Mouse (Mus musculus): ENCODE data around the gene BC034090. TPM values are rescaled to one million over a fixed set of nuclear protein-coding genes. Genes with fewer than 3 reads are reported as not detected.

Gene BC034090
- total and polyA plus RNA-seq, 2 experiments from 2014 or later: 2.5 to 9.9 TPM

GRCm38 (mm10) chr1:155229464-155230411 lies 14.5 kb downstream of the BC034090 start:
- H3K4me2 ChIP-seq (ENCODE audit: low read depth): no peak overlapping the region
- no peaks in the 10 kb centered on the region for H3K27me3 ChIP-seq (ENCODE audit: insufficient read depth, low read length)
- peaks cover 32% of the 10 kb centered on the region for H3K4me1 ChIP-seq (ENCODE audit: insufficient read depth)
- peak; percentile 62 for DNase-seq
- TF ChIP-seq CTCF (IDR thresholded peaks at IDR 0.05; ENCODE audit: low read depth): no peak
- no peaks in the 10 kb centered on the region for H3K9me3 ChIP-seq (ENCODE audit: low read length)
- no peaks in the 10 kb centered on the region; the same call in 1 of the 2 replicates for H3K36me3 ChIP-seq (ENCODE audit: insufficient read depth)
- 22% methylated on average over 14 of the region's 14 CpGs for WGBS
- ATAC-seq: peak; percentile 28
- H3K9ac ChIP-seq: 0 out of 2 replicates have a peak overlapping the region, but pooled peaks have one; percentile 3
- peak overlapping the region; percentile 54; the same call in 1 of the 2 replicates for H3K27ac ChIP-seq (ENCODE audit: low read depth, low read length)
- no peak overlapping the region for H3K4me3 ChIP-seq (ENCODE audit: low read depth, low read length)

- Histone ChIP-seq H3K4me2 (ENCODE audit: low read depth) (peak overlapping the region; percentile 20), H3K4me1 (ENCODE audit: insufficient read depth) (peaks cover 12% of the 10 kb centered on the region), H3K9me3 (ENCODE audit: low read length) (no peaks in the 10 kb centered on the region), H3K9ac (no peak overlapping the region), H3K4me3 (ENCODE audit: low read depth, low read length) (no peak overlapping the region), H3K27ac (ENCODE audit: low read depth, low read length) (no peak overlapping the region), H3K36me3 (ENCODE audit: insufficient read depth) (no peaks in the 10 kb centered on the region; the same call in 1 of the 2 replicates), H3K27me3 (ENCODE audit: insufficient read depth, low read length) (no peaks in the 10 kb centered on the region)
- ATAC-seq (peak; percentile 76), DNase-seq (peak; percentile 75)
- peak; percentile 91 for TF ChIP-seq CTCF (IDR thresholded peaks at IDR 0.05; ENCODE audit: low read depth)
- 31% methylated on average over 16 of the region's 16 CpGs for WGBS
Observed at GRCm38 (mm10) chr1:155223849-155224554, 20.2 kb downstream of the BC034090 start.

- Histone ChIP-seq H3K4me3 (ENCODE audit: low read depth, low read length) (no peak overlapping the region), H3K9ac (no peak overlapping the region), H3K27ac (ENCODE audit: low read depth, low read length) (no peak overlapping the region), H3K27me3 (ENCODE audit: insufficient read depth, low read length) (no peaks in the 10 kb centered on the region), H3K4me1 (ENCODE audit: insufficient read depth) (peaks cover 12% of the 10 kb centered on the region), H3K4me2 (ENCODE audit: low read depth) (no peak overlapping the region), H3K36me3 (ENCODE audit: insufficient read depth) (no peaks in the 10 kb centered on the region; the same call in 1 of the 2 replicates), H3K9me3 (ENCODE audit: low read length) (no peaks in the 10 kb centered on the region)
- 89% methylated on average over 6 of the region's 6 CpGs for WGBS
- TF ChIP-seq CTCF (IDR thresholded peaks at IDR 0.05; ENCODE audit: low read depth): no peak
- DNase-seq (no peak), ATAC-seq (no peak)
Observed at GRCm38 (mm10) chr1:155223036-155223435, 21.2 kb downstream of the BC034090 start.

- H3K9ac ChIP-seq: no peak overlapping the region
- TF ChIP-seq CTCF (IDR thresholded peaks at IDR 0.05; ENCODE audit: low read depth): no peak
- 38% methylated on average over 11 of the region's 11 CpGs for WGBS
- H3K36me3 ChIP-seq (ENCODE audit: insufficient read depth): no peaks in the 10 kb centered on the region; the same call in 1 of the 2 replicates
- H3K27me3 ChIP-seq (ENCODE audit: insufficient read depth, low read length): no peaks in the 10 kb centered on the region
- DNase-seq (no peak), ATAC-seq (peak; percentile 51)
- peaks cover 12% of the 10 kb centered on the region for H3K4me1 ChIP-seq (ENCODE audit: insufficient read depth)
- H3K4me2 ChIP-seq (ENCODE audit: low read depth): no peak overlapping the region
- peak overlapping the region; percentile 40; the same call in 1 of the 2 replicates for H3K27ac ChIP-seq (ENCODE audit: low read depth, low read length)
- no peak overlapping the region for H3K4me3 ChIP-seq (ENCODE audit: low read depth, low read length)
- H3K9me3 ChIP-seq (ENCODE audit: low read length): no peaks in the 10 kb centered on the region
Observed at GRCm38 (mm10) chr1:155222101-155222669, 22.1 kb downstream of the BC034090 start.

- Histone ChIP-seq H3K27me3 (ENCODE audit: insufficient read depth, low read length) (no peaks in the 10 kb centered on the region), H3K9me3 (ENCODE audit: low read length) (no peaks in the 10 kb centered on the region), H3K9ac (no peak overlapping the region), H3K36me3 (ENCODE audit: insufficient read depth) (no peaks in the 10 kb centered on the region), H3K4me1 (ENCODE audit: insufficient read depth) (peaks cover 11% of the 10 kb centered on the region), H3K4me3 (ENCODE audit: low read depth, low read length) (no peak overlapping the region), H3K27ac (ENCODE audit: low read depth, low read length) (no peak overlapping the region), H3K4me2 (ENCODE audit: low read depth) (no peak overlapping the region)
- ATAC-seq: no peak
- no peak for DNase-seq
- WGBS: 80% methylated on average over 5 of the region's 5 CpGs
- no peak for TF ChIP-seq CTCF (IDR thresholded peaks at IDR 0.05; ENCODE audit: low read depth)
Observed at GRCm38 (mm10) chr1:155218924-155219323, 25.3 kb downstream of the BC034090 start.

DNA sequence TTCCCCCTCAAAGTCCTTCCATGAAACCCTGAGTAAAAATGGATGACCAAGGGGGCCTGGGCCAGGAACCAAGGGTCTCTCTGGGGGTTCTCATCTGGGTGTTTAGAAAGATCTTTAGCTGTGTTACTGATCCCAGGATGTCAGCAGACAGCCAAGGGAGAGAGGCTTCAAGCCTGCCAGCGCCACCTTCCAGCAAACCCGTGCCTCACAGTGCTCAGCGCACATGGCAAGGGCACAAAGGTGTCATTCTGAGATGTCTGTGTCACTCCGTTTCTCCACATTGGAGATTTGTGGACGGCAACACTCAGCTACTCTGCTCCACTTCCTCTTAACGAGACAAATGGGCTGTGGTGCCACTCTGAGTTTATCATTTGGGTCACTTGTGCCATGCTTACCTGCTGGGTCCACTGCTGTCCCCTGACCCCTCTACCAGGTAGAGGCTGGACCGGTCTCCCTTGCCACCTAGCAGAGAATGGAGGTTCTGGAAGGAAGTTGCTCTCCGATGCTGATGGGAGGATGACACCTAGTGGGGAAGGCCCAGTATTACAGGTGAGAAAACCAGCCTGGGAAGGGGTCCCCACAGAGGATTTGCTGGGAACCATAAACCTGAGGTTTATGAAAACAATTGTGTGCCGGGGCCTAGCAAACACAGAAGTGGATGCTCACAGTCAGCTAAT lies 26.2 kb downstream of the BC034090 start:
- no peaks in the 10 kb centered on the region for H3K9me3 ChIP-seq (ENCODE audit: low read length)
- H3K27ac ChIP-seq (ENCODE audit: low read depth, low read length): no peak overlapping the region
- peak; percentile 91 for TF ChIP-seq CTCF (IDR thresholded peaks at IDR 0.05; ENCODE audit: low read depth)
- 43% methylated on average over 9 of the region's 9 CpGs for WGBS
- DNase-seq (peak; percentile 86), ATAC-seq (no peak)
- H3K27me3 ChIP-seq (ENCODE audit: insufficient read depth, low read length): no peaks in the 10 kb centered on the region
- no peak overlapping the region for H3K4me2 ChIP-seq (ENCODE audit: low read depth)
- H3K4me3 ChIP-seq (ENCODE audit: low read depth, low read length): no peak overlapping the region
- no peak overlapping the region for H3K9ac ChIP-seq
- no peaks in the 10 kb centered on the region for H3K36me3 ChIP-seq (ENCODE audit: insufficient read depth)
- peaks cover 16% of the 10 kb centered on the region for H3K4me1 ChIP-seq (ENCODE audit: insufficient read depth)
